Mouse (Mus musculus): ENCODE results near the gene Jag2. TPM values are rescaled to one million over a fixed set of nuclear protein-coding genes. Genes with fewer than 3 reads are reported as not detected.
A peak's percentile ranks its signal among the peaks of the same experiment; 100 is the strongest.

The Jag2 gene
- 6.0 and 7.7 TPM in 2 replicates for polyA plus RNA-seq (2015; fragmentation: Nextera tagmentation; extraction: Ambion mirVana)

GRCm38 (mm10) chr12:112929562-112930352, at the start of gene Jag2:
TSS of gene Jag2 (minus strand) at chr12:112929776.
- no peaks in the 10 kb centered on the region for H3K36me3 ChIP-seq (ENCODE audit: insufficient read depth, low read length)
- peak; percentile 70 for DNase-seq (ENCODE audit: low spot score)
- peak within 1 kb of the TSS; percentile 91 for H3K4me2 ChIP-seq (replicated peaks; ENCODE audit: low read depth, low read length)
- H3K27me3 ChIP-seq (replicated peaks; ENCODE audit: insufficient read depth, low read length) = peaks cover 10% of the 10 kb centered on the region; the same call in 1 of the 2 replicates
- TF ChIP-seq CTCF (IDR thresholded peaks at IDR 0.05) = peak; percentile 67
- TF ChIP-seq EP300 (IDR thresholded peaks at IDR 0.05) = no peak
- H3K4me1 ChIP-seq (ENCODE audit: insufficient read depth, low read depth, low read length) = peaks cover 9% of the 10 kb centered on the region
- ATAC-seq = peak; percentile 75
- H3K27ac ChIP-seq (ENCODE audit: low read length) = peak within 1 kb of the TSS; percentile 71
- 5% methylated on average over 32 of the region's 85 CpGs for WGBS
- no peaks in the 10 kb centered on the region for H3K9me3 ChIP-seq (ENCODE audit: low read length)
- H3K9ac ChIP-seq (replicated peaks; ENCODE audit: low read depth) = peak within 1 kb of the TSS; percentile 46
- peak within 1 kb of the TSS; percentile 57 for H3K4me3 ChIP-seq (ENCODE audit: low read depth, low read length)

GRCm38 (mm10) chr12:112977156-112977555, 47.6 kb upstream of the Jag2 start:
- Histone ChIP-seq H3K9me3 (ENCODE audit: low read length) (no peaks in the 10 kb centered on the region), H3K4me2 (replicated peaks; ENCODE audit: low read depth, low read length) (peak overlapping the region; percentile 81), H3K27me3 (replicated peaks; ENCODE audit: insufficient read depth, low read length) (no peaks in the 10 kb centered on the region), H3K4me3 (ENCODE audit: low read depth, low read length) (peak overlapping the region; percentile 76), H3K4me1 (ENCODE audit: insufficient read depth, low read depth, low read length) (no peaks in the 10 kb centered on the region), H3K9ac (replicated peaks; ENCODE audit: low read depth) (peak overlapping the region; percentile 64), H3K27ac (ENCODE audit: low read length) (peak overlapping the region; percentile 92), H3K36me3 (ENCODE audit: insufficient read depth, low read length) (peaks cover 41% of the 10 kb centered on the region)
- 40% methylated on average over 12 of the region's 12 CpGs for WGBS
- no peak for ATAC-seq
- TF ChIP-seq CTCF (IDR thresholded peaks at IDR 0.05) (no peak), EP300 (IDR thresholded peaks at IDR 0.05) (no peak)
- DNase-seq (ENCODE audit: low spot score) = no peak

GRCm38 (mm10) chr12:112976371-112977073, 46.9 kb upstream of the Jag2 start, which contains the start of gene Btbd6:
TSS of gene Btbd6 (plus strand) at chr12:112976482.
- WGBS = under 1% methylated on average over 40 of the region's 80 CpGs
- no peak for TF ChIP-seq EP300 (IDR thresholded peaks at IDR 0.05)
- TF ChIP-seq CTCF (IDR thresholded peaks at IDR 0.05) = peak; percentile 71
- Histone ChIP-seq H3K4me1 (ENCODE audit: insufficient read depth, low read depth, low read length) (no peaks in the 10 kb centered on the region), H3K4me3 (ENCODE audit: low read depth, low read length) (peak within 1 kb of the TSS; percentile 76), H3K36me3 (ENCODE audit: insufficient read depth, low read length) (peaks cover 41% of the 10 kb centered on the region), H3K9me3 (ENCODE audit: low read length) (no peaks in the 10 kb centered on the region), H3K27ac (ENCODE audit: low read length) (peak within 1 kb of the TSS; percentile 92), H3K27me3 (replicated peaks; ENCODE audit: insufficient read depth, low read length) (no peaks in the 10 kb centered on the region), H3K4me2 (replicated peaks; ENCODE audit: low read depth, low read length) (peak within 1 kb of the TSS; percentile 81), H3K9ac (replicated peaks; ENCODE audit: low read depth) (peak within 1 kb of the TSS; percentile 64)
- ATAC-seq (peak; percentile 97), DNase-seq (ENCODE audit: low spot score) (peak; percentile 93)

- H3K27ac ChIP-seq (ENCODE audit: low read length) = no peak overlapping the region
- H3K27me3 ChIP-seq (replicated peaks; ENCODE audit: insufficient read depth, low read length) = no peaks in the 10 kb centered on the region
Measured at GRCm38 (mm10) chr12:112974736-112975135, 45.2 kb upstream of the Jag2 start.

GRCm38 (mm10) chr12:112969616-112970015, 40.0 kb upstream of the Jag2 start:
- TF ChIP-seq CTCF (IDR thresholded peaks at IDR 0.05) (no peak), EP300 (IDR thresholded peaks at IDR 0.05) (no peak)
- H3K4me1 ChIP-seq (ENCODE audit: insufficient read depth, low read depth, low read length) = no peaks in the 10 kb centered on the region
- peaks cover 75% of the 10 kb centered on the region for H3K36me3 ChIP-seq (ENCODE audit: insufficient read depth, low read length)
- H3K27ac ChIP-seq (ENCODE audit: low read length) = no peak overlapping the region
- ATAC-seq (no peak), DNase-seq (ENCODE audit: low spot score) (no peak)
- no peak overlapping the region for H3K4me3 ChIP-seq (ENCODE audit: low read depth, low read length)
- WGBS = 91% methylated on average over 6 of the region's 6 CpGs
- no peaks in the 10 kb centered on the region for H3K9me3 ChIP-seq (ENCODE audit: low read length)
- no peaks in the 10 kb centered on the region for H3K27me3 ChIP-seq (replicated peaks; ENCODE audit: insufficient read depth, low read length)
- no peak overlapping the region for H3K9ac ChIP-seq (replicated peaks; ENCODE audit: low read depth)
- H3K4me2 ChIP-seq (replicated peaks; ENCODE audit: low read depth, low read length) = no peak overlapping the region

More at GRCm38 (mm10) chr12:112974736-112975135, 45.2 kb upstream of the Jag2 start:
- Histone ChIP-seq H3K9me3 (ENCODE audit: low read length) (no peaks in the 10 kb centered on the region), H3K36me3 (ENCODE audit: insufficient read depth, low read length) (peaks cover 49% of the 10 kb centered on the region), H3K9ac (replicated peaks; ENCODE audit: low read depth) (no peak overlapping the region), H3K4me3 (ENCODE audit: low read depth, low read length) (no peak overlapping the region), H3K4me1 (ENCODE audit: insufficient read depth, low read depth, low read length) (no peaks in the 10 kb centered on the region), H3K4me2 (replicated peaks; ENCODE audit: low read depth, low read length) (no peak overlapping the region)
- DNase-seq (ENCODE audit: low spot score) = no peak
- WGBS = 82% methylated on average over 9 of the region's 9 CpGs
- no peak for ATAC-seq
- no peak for TF ChIP-seq EP300 (IDR thresholded peaks at IDR 0.05)
- TF ChIP-seq CTCF (IDR thresholded peaks at IDR 0.05) = no peak

- no peaks in the 10 kb centered on the region for H3K27me3 ChIP-seq (replicated peaks; ENCODE audit: insufficient read depth, low read length)
- H3K4me2 ChIP-seq (replicated peaks; ENCODE audit: low read depth, low read length) = no peak overlapping the region
- H3K9me3 ChIP-seq (ENCODE audit: low read length) = no peaks in the 10 kb centered on the region
- DNase-seq (ENCODE audit: low spot score) (no peak), ATAC-seq (no peak)
- H3K4me3 ChIP-seq (ENCODE audit: low read depth, low read length) = no peak overlapping the region
- peaks cover 77% of the 10 kb centered on the region for H3K36me3 ChIP-seq (ENCODE audit: insufficient read depth, low read length)
- no peak for TF ChIP-seq CTCF (IDR thresholded peaks at IDR 0.05)
- WGBS = 58% methylated on average over 8 of the region's 8 CpGs
- H3K27ac ChIP-seq (ENCODE audit: low read length) = no peak overlapping the region
- H3K9ac ChIP-seq (replicated peaks; ENCODE audit: low read depth) = no peak overlapping the region
- H3K4me1 ChIP-seq (ENCODE audit: insufficient read depth, low read depth, low read length) = no peaks in the 10 kb centered on the region
Measured at GRCm38 (mm10) chr12:112968943-112969342, 39.4 kb upstream of the Jag2 start.
